Mouse (Mus musculus) liver, postnatal 0 days (tissue): ENCODE data around the gene Bend4.

Experiments used
- CTCF ChIP-seq: sonication (generic); IDR thresholded peaks from 2 replicates; pipeline ENCODE4 v1.5.1; 2016; ENCODE audit warnings: antibody characterized with exemption, low read depth
- EP300 ChIP-seq: IDR thresholded peaks from 2 replicates; pipeline ENCODE4 v1.6.1; 2016; ENCODE audit warnings: antibody characterized with exemption, low read depth, mild to moderate bottlenecking

GRCm38 (mm10) chr5:67466866-67467530, 38.9 kb upstream of the Bend4 start:
- TF ChIP-seq CTCF, result no peak
- no peak for TF ChIP-seq EP300
